Mouse (Mus musculus) Patski (cell line): ENCODE data around the gene Stk19. TPM values are rescaled to one million over a fixed set of nuclear protein-coding genes. Genes with fewer than 3 reads are reported as not detected.
"Not testable (repeated sequence)": the region's sequence is repeated elsewhere in the genome, so short reads cannot be mapped to it uniquely, and the experiment has no call there.

ENCODE experiments used
- ATAC-seq: fragments of 100-300 bp; one replicate; pipeline ENCODE4 v1.8.0; 2021
- CTCF ChIA-PET: fragments of 350-600 bp; sonication (Branson Sonifier 250); formaldehyde crosslinking; loops from one replicate; lab custom pipeline; 2022; ENCODE audit warnings: inconsistent platforms; lab: Charles Lee
- POLR2A ChIA-PET: fragments of 350-600 bp; sonication (Branson Sonifier 250); formaldehyde crosslinking; loops from one replicate; lab custom pipeline; 2022; ENCODE audit warnings: antibody characterized with exemption, inconsistent platforms; lab: Charles Lee
- DNase-seq: peaks from one replicate; pipeline ENCODE4 v3.0.0-alpha.2; 2011; ENCODE audit warnings: low read depth, low spot score
- H3K27me3 ChIP-seq: fragments of 371-371 bp; one replicate; pipeline ENCODE4 v1.5.1; 2021
- CTCF ChIP-seq: fragments of 100-300 bp; IDR thresholded peaks from one replicate; pipeline ENCODE4 v1.5.1; 2021
- in situ Hi-C: fragments of 300-500 bp; cut with MboI; formaldehyde crosslinking; loops from 3 replicates; pipeline ENCODE4 v1.11.1; 2018; ENCODE audit warnings: low pct_unique_long_range_greater_than_20kb, mixed read lengths
- polyA plus RNA-seq: library from polyadenylated mRNA; unstranded; gene quantifications from one replicate; pipeline ENCODE4 v1.2.3, GENCODE M21; 2021

Stk19 gene
- polyA plus RNA-seq, 1 experiment from 2014 or later: 50.8 TPM

GRCm38 (mm10) chr17:34808599-34809205 is 28.0 kb downstream of the Stk19 start:
- TF ChIP-seq CTCF: no peak
- in situ Hi-C loops: no loop called here
- DNase-seq (no peak), ATAC-seq (no peak)
- ChIA-PET POLR2A (no interaction called here), CTCF (no interaction called here)
- H3K27me3 ChIP-seq: no peaks in the 10 kb centered on the region

- no peaks in the 10 kb centered on the region for H3K27me3 ChIP-seq
- in situ Hi-C loops: no loop called here
- no peak for DNase-seq
- CTCF ChIA-PET: no interaction called here
- TF ChIP-seq CTCF: no peak
- POLR2A ChIA-PET: interaction anchor here (0.7 kb wide), 1 partner anchor 129 kb away, joined by 4 read pairs; no protein-coding TSS in a partner anchor
- ATAC-seq: no peak
These were observed 29.6 kb downstream of the Stk19 start for GRCm38 (mm10) chr17:34807176-34807575.

GRCm38 (mm10) chr17:34804871-34805562 is 31.7 kb downstream of the Stk19 start:
- no peak for TF ChIP-seq CTCF
- ATAC-seq: no peak
- in situ Hi-C loops: no loop called here
- ChIA-PET CTCF (interaction anchor here (2.0 kb wide), 1 partner anchor 109 kb away, joined by 4 read pairs; no protein-coding TSS in a partner anchor), POLR2A (no interaction called here)
- H3K27me3 ChIP-seq: no peaks in the 10 kb centered on the region
- DNase-seq: no peak

GRCm38 (mm10) chr17:34804301-34804700 is 32.4 kb downstream of the Stk19 start, which contains the start of gene Cyp21a1:
Gene Cyp21a1, minus strand, starts transcription at chr17:34804561.
- H3K27me3 ChIP-seq, POLR2A ChIA-PET, DNase-seq: not testable (repeated sequence)

GRCm38 (mm10) chr17:34803367-34803766 is 33.4 kb downstream of the Stk19 start:
- ATAC-seq, DNase-seq, POLR2A ChIA-PET, CTCF ChIA-PET, in situ Hi-C loops, H3K27me3 ChIP-seq: not testable (repeated sequence)

More at GRCm38 (mm10) chr17:34804301-34804700, 32.4 kb downstream of the Stk19 start, which contains the start of gene Cyp21a1:
- ATAC-seq, in situ Hi-C loops: not testable (repeated sequence)
- CTCF ChIA-PET: interaction anchor here (2.0 kb wide), 1 partner anchor 108 kb away, joined by 4 read pairs; no protein-coding TSS in a partner anchor

- POLR2A ChIA-PET: not testable (repeated sequence)
These were observed 34.0 kb downstream of the Stk19 start for GRCm38 (mm10) chr17:34802756-34803155.

GRCm38 (mm10) chr17:34800781-34801305 is 35.9 kb downstream of the Stk19 start:
- ATAC-seq, H3K27me3 ChIP-seq, in situ Hi-C loops, POLR2A ChIA-PET, CTCF ChIA-PET, DNase-seq: not testable (repeated sequence)

More at GRCm38 (mm10) chr17:34802756-34803155, 34.0 kb downstream of the Stk19 start:
- in situ Hi-C loops, H3K27me3 ChIP-seq, DNase-seq, CTCF ChIA-PET, ATAC-seq: not testable (repeated sequence)

GRCm38 (mm10) chr17:34799531-34799925 is 37.2 kb downstream of the Stk19 start:
- in situ Hi-C loops: no loop called here
- no peak for TF ChIP-seq CTCF
- ChIA-PET CTCF (no interaction called here), POLR2A (no interaction called here)
- DNase-seq (no peak), ATAC-seq (no peak)
- no peaks in the 10 kb centered on the region for H3K27me3 ChIP-seq

GRCm38 (mm10) chr17:34798866-34799530 is 37.7 kb downstream of the Stk19 start:
- TF ChIP-seq CTCF: no peak
- H3K27me3 ChIP-seq: no peaks in the 10 kb centered on the region
- POLR2A ChIA-PET: no interaction called here
- DNase-seq (no peak), ATAC-seq (no peak)
- in situ Hi-C loops: no loop called here
- CTCF ChIA-PET: no interaction called here

GRCm38 (mm10) chr17:34798071-34798470 is 38.7 kb downstream of the Stk19 start:
- ATAC-seq, CTCF ChIA-PET, DNase-seq, H3K27me3 ChIP-seq, in situ Hi-C loops, POLR2A ChIA-PET: not testable (repeated sequence)

GRCm38 (mm10) chr17:34797211-34797995 is 39.3 kb downstream of the Stk19 start:
- in situ Hi-C loops, ATAC-seq, H3K27me3 ChIP-seq, CTCF ChIA-PET, POLR2A ChIA-PET, DNase-seq: not testable (repeated sequence)
